Mouse (Mus musculus) adrenal gland, postnatal 25 days (tissue): ENCODE measurements around the gene Slc16a9. TPM values are rescaled to one million over a fixed set of nuclear protein-coding genes. Genes with fewer than 3 reads are reported as not detected.

Experiments
- DNase-seq: peaks from one replicate; pipeline ENCODE4 v3.0.0; 2021; ENCODE audit warnings: mixed read lengths
- total RNA-seq: library from RNA; stranded (reverse); gene quantifications from 2 replicates; pipeline ENCODE4 v1.2.3, GENCODE M21; 2021

Gene Slc16a9
- total RNA-seq, 1 experiment from 2014 or later: 8.3 TPM

DNA sequence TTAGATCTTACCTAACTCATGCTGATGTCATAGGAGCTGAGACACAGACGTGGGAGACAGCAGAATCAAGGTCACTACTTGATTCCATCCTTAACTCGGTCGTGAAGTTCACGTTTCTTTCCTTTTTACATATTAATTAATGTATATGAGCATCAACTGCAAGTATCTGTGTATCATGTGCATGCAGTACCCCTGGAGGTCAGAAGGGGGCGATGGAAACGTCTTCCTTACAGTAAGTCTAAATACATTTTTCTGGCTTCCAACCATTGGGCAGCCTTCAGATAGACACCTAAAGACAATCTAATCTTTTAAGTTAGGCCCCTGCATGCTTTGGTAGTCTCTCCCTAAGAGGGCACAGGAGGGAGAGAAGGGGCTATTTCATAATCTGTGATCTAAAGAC, 58.3 kb downstream of the Slc16a9 start:
- DNase-seq: no peak

DNA sequence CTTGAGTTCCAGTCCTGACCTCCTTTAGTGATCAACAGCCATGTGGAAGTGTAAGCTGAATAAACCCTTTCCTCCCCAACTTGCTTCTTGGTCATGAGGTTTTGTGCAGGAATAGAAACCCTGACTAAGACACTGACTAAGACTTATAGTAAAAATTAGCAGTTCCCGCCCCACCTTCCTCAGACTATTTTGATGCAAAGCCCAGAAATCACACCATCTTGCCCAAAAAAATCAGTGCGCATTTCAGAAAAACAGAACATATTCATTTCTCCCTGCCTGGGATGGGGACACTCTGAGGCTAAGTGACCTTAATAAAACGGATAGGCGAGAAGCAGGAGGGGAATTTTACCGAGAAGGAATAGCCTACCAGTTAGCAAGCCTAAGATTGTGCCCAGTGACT, 60.8 kb downstream of the Slc16a9 start:
- no peak for DNase-seq

DNA sequence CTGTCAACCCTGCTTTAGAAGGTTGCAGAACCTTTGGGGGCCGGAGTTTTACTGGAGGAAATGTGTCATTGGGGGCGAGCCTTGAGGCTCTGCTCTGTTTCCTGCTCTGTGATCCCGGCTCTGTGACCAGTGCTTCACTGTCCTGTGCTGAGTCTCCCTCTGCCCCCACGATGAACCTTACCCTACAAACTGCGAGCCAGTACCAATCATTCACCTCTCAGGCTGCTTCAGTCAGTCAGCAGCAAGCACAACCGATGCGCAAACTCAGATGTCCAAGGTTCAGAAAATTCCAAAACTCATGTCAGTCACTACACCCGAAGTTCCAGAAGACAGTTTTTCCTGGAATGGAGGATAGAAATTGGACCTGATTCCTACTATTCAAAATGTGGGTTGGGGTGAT, 64.5 kb downstream of the Slc16a9 start:
- DNase-seq: no peak

DNA sequence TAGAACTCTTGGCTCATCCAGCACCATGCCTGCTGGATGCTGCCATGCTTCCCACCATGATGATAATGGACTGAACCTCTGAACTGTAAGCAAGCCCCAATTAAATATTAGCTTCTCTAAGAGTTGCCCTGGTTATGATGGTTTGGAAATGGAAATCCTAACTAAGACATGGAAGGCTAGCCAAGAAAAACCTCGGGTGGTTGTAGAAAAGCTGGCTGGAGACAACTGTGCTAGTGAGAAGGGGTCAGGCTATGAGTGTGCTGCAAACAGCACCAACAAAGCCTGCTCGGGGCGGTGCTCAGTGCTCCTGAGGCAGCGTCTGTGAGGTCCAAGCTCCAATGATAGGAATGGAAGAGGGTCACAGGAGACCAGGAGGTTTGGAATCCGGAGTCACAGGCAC, 65.7 kb downstream of the Slc16a9 start:
- no peak for DNase-seq

DNA sequence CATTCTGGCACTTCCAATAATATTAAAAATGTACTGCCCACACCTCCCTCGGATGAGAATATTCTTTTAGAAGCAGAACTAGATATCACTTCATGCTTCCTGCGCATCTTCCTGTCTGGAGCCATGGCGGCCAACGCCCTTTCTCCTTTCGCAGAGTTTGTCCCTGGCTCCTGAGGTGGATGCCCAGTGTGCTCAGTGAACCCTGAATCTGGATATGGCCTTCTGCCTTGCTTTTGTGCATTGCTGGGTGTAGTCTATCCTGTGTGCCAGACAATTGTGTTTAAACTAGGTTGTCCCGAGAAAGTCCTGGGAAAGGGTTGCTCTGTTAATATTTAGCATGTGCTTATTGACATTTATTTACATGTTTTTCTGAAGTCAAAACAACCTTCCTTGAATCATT, 71.0 kb downstream of the Slc16a9 start:
- no peak for DNase-seq

DNA sequence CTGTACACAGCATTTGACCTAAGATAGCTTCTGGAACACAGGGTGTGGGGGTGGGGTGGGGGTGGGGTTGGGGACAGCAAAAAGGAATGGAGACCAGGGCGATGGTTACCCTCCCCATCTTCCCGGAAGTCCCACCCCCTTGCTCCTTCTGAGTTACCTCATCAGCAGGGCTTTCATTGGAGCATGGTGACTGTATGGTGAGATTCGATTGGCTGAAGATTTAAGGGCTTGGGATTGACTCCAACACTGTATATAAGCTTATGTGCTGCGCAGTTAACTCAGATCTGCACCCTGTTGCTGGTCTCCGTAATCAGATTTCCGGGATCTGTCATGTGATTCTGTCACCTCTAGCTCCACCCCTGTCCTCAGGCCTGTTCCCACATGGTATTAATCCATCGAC, 72.0 kb downstream of the Slc16a9 start:
- DNase-seq: no peak

DNA sequence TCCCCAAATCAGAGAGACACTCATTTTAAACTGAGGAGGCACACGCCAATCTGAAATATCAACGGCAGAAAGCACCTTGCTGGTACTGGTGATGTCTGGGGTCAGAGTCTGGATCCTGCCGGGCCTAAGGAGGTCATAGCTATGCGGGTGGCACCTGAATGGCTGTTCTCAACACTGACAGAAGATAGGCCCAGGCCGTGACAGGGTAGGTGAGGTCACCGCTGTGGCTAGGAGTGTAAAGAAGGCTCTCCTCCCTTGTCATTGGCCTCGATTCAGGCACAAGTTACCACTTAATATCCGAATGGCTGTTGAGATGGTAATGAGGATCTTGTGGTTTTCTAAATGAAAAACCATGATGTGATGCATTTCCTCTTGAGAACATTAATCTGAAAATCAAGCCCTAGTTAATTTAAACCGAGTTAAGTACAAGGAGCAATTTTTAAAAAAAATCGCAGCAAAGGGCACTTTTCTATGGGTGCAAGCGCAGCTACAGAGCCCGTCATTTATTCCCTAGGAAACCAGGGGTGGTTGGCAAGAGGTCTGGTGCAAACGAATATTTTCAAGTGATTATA, 72.6 kb downstream of the Slc16a9 start:
- no peak for DNase-seq

DNA sequence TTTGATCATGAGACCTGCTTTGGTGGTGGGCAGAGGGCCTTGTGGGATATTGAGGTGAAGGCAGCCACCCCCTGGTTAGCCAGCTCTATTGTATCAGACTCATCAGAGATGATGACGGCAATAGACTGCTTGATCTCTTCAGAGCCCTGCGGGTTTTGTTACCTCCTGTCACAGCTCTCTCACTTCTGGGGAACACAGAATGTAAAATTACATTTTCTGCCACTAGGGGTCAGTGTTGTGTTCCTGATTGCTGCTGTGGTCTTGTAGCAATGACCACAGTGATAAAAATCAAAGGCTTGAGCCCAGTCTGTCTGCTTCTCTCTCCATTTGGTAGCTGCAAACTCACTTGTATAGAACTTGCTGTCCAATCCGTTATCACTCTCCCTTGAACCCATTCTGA, 73.7 kb downstream of the Slc16a9 start:
- no peak for DNase-seq

DNA sequence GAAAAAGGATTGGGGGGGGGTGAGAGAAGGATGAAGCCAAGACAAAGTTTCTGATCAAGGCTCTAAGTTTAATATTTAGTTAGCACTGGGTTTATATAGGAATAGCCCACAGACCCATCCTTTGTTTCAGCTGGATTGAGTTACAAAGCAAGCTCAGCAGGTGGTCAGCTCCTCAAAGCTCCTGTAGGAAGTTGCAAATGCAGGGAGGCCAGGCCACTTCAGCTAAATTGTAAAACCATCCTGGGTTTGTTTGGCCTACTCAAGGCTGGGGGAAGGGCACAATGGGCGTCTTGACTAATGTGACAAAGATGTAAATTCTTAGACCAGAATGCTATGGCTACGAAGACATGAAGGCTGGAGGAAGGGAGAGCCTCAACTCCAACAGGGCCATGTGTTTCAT, 80.6 kb downstream of the Slc16a9 start:
- DNase-seq: no peak

DNA sequence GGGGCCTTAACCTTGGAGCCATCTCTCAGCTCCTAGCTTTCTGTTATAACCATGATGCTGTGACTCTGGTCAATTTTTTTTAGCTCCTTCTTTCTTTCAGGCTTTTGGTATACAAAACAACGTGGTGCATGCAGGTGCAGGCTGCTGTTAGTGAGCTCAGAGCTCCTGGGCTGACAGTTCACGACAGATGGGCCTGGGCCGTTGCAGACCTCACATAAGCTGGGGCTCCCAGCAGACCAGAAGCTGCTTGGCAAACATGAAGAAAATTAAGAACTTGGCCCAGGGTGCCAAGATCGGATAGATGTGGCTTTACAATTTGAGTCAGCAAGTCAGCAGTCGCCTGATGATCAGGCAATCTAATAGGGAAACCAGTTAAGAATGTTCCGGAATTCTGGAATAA, 82.4 kb downstream of the Slc16a9 start:
- no peak for DNase-seq

DNA sequence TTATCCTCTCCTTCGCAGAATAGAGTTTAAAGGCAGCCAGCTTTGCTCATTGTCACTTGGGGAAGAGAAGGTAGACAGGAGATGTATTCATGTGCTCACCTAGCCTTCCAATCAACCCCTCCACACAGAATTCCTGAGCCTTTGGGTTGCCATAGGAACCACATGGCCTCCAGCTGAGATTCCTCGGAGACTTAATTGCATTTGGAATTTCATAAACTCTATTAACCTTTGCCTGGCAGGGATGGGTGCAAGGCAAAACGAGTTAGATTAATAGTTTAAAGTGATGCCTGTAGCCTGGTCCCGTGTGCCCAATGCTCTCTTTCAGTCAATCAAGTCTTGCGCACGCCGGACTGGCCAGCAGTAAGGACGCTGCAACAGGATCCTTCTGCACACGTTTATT, 83.2 kb downstream of the Slc16a9 start:
- no peak for DNase-seq

Other genes with a start within 250 kb of the Slc16a9 start
- 50.0 and 67.8 TPM in 2 replicates for gene Ccdc6, start 148.0 kb upstream of the Slc16a9 start, total RNA-seq
- not detected in 2 replicates for gene Mrln, start 40.4 kb upstream of the Slc16a9 start, total RNA-seq
- 16.9 and 17.5 TPM in 2 replicates for gene Fam13c, start 195.4 kb downstream of the Slc16a9 start, total RNA-seq